Mouse (Mus musculus) embryonic facial prominence, embryonic 12.5 days (tissue): ENCODE results near the gene Smcr8. TPM values are rescaled to one million over a fixed set of nuclear protein-coding genes. Genes with fewer than 3 reads are reported as not detected.
A peak's percentile ranks its signal among the peaks of the same experiment; 100 is the strongest.

ENCODE experiments used
- ATAC-seq: fragments of 200-750 bp; cut with Nextera tagmentation; 2 replicates; pipeline ENCODE4 v1.8.0; 2017; ENCODE audit not compliant: insufficient number of reproducible peaks, insufficient read depth, low FRiP score, low TSS enrichment
- H3K27ac ChIP-seq: fragments of 300-500 bp; sonication (generic); 2 replicates; pipeline ENCODE4 v1.5.1; 2016; ENCODE audit warnings: mild to moderate bottlenecking
- H3K27me3 ChIP-seq: fragments of 300-500 bp; sonication (generic); 2 replicates; pipeline ENCODE4 v1.6.1; 2016; ENCODE audit warnings: mild to moderate bottlenecking, moderate library complexity
- H3K36me3 ChIP-seq: fragments of 300-500 bp; sonication (generic); 2 replicates; pipeline ENCODE4 v1.6.1; 2016; ENCODE audit warnings: mild to moderate bottlenecking
- H3K4me1 ChIP-seq: fragments of 300-500 bp; sonication (generic); 2 replicates; pipeline ENCODE4 v1.6.1; 2016
- H3K4me2 ChIP-seq: fragments of 300-500 bp; sonication (generic); replicated peaks from 2 replicates; pipeline ENCODE4 v1.6.1; 2016; ENCODE audit warnings: mild to moderate bottlenecking, moderate library complexity
- H3K4me3 ChIP-seq: fragments of 300-500 bp; sonication (generic); 2 replicates; pipeline ENCODE4 v1.5.1; 2016; ENCODE audit warnings: mild to moderate bottlenecking
- H3K9ac ChIP-seq: fragments of 300-500 bp; sonication (generic); 2 replicates; pipeline ENCODE4 v1.6.1; 2016; ENCODE audit warnings: mild to moderate bottlenecking, moderate library complexity
- H3K9me3 ChIP-seq: fragments of 300-500 bp; sonication (generic); 2 replicates; pipeline ENCODE4 v1.6.1; 2016; ENCODE audit warnings: mild to moderate bottlenecking, moderate library complexity
- WGBS: fragments of 180-500 bp; shearing (Covaris S2); methylation state at CpG from one replicate; pipeline ENCODE4 v1.1.7; 2016; 5-methylcytosine and 5-hydroxymethylcytosine counted together
- polyA plus RNA-seq: library from polyadenylated mRNA; unstranded; fragments of >200 nt; fragmentation: Nextera tagmentation; extraction: Ambion mirVana; gene quantifications from 2 replicates; pipeline ENCODE4 v1.2.1, GENCODE M21; 2016

Smcr8 gene
- polyA plus RNA-seq, result 7.2 and 8.0 TPM in 2 replicates

GRCm38 (mm10) chr11:60776829-60777740, at the start of gene Smcr8, which contains the start of gene Top3a:
Smcr8 (plus strand) TSS chr11:60777524.
Top3a (minus strand) TSS chr11:60777365.
- peak within 1 kb of the TSS; percentile 81 for H3K4me3 ChIP-seq
- peaks cover 59% of the 10 kb centered on the region for H3K4me1 ChIP-seq
- H3K9ac ChIP-seq, result peak within 1 kb of the TSS; percentile 81
- ATAC-seq, result peak; percentile 95
- peak within 1 kb of the TSS; percentile 87 for H3K27ac ChIP-seq
- no peaks in the 10 kb centered on the region for H3K9me3 ChIP-seq
- H3K4me2 ChIP-seq, result peak within 1 kb of the TSS; percentile 88
- under 1% methylated on average over 62 of the region's 62 CpGs for WGBS
- H3K36me3 ChIP-seq, result peaks cover 30% of the 10 kb centered on the region
- H3K27me3 ChIP-seq, result no peaks in the 10 kb centered on the region

GRCm38 (mm10) chr11:60728260-60728761, 49.0 kb upstream of the Smcr8 start, which contains the start of gene Mief2:
Mief2 (plus strand) TSS chr11:60728398.
- peak within 1 kb of the TSS; percentile 89 for H3K9ac ChIP-seq
- H3K27me3 ChIP-seq, result no peaks in the 10 kb centered on the region
- peak within 1 kb of the TSS; percentile 86 for H3K4me3 ChIP-seq
- peak; percentile 91 for ATAC-seq
- peaks cover 38% of the 10 kb centered on the region for H3K36me3 ChIP-seq
- WGBS, result 0% methylated on average over 44 of the region's 44 CpGs
- H3K27ac ChIP-seq, result peak within 1 kb of the TSS; percentile 87
- no peaks in the 10 kb centered on the region for H3K9me3 ChIP-seq
- peak within 1 kb of the TSS; percentile 74 for H3K4me2 ChIP-seq
- peaks cover 21% of the 10 kb centered on the region for H3K4me1 ChIP-seq

GRCm38 (mm10) chr11:60729217-60729641, 48.1 kb upstream of the Smcr8 start:
- Histone ChIP-seq H3K9me3 (no peaks in the 10 kb centered on the region), H3K9ac (0 out of 2 replicates have a peak overlapping the region, but pooled peaks have one; percentile 11), H3K4me3 (peak overlapping the region; percentile 86), H3K27me3 (no peaks in the 10 kb centered on the region), H3K4me1 (peaks cover 21% of the 10 kb centered on the region), H3K27ac (no peak overlapping the region), H3K4me2 (peak overlapping the region; percentile 74), H3K36me3 (peaks cover 31% of the 10 kb centered on the region)
- no peak for ATAC-seq
- 71% methylated on average over 6 of the region's 6 CpGs for WGBS

- Histone ChIP-seq H3K9ac (no peak overlapping the region), H3K4me1 (peaks cover 21% of the 10 kb centered on the region), H3K9me3 (no peaks in the 10 kb centered on the region), H3K27ac (no peak overlapping the region), H3K4me2 (no peak overlapping the region), H3K4me3 (no peak overlapping the region), H3K36me3 (peaks cover 24% of the 10 kb centered on the region), H3K27me3 (no peaks in the 10 kb centered on the region)
- 90% methylated on average over 9 of the region's 9 CpGs for WGBS
- ATAC-seq, result no peak
Observed at GRCm38 (mm10) chr11:60730169-60730568, 47.2 kb upstream of the Smcr8 start.

DNA sequence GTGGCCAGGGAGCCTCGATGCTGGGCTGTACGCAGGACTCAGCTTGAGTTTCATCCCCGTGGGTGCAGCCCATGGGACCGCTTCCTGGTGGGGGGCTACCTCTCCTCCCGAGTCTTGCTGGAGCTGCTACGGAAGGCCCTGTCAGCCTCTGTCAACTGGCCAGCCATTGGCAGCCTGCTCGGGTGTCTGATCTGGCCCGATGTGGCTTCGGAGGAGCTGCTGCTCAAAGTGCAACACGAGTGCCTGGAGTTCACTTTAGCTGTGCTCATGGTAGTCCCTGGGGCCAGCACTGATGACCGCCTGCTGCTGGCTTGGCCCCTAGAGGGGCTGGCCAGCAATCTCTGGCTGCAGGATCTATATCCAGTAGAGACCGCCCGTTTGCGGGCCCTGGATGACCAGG, 46.1 kb upstream of the Smcr8 start:
- 87% methylated on average over 14 of the region's 14 CpGs for WGBS
- Histone ChIP-seq H3K4me1 (peaks cover 16% of the 10 kb centered on the region), H3K9me3 (no peaks in the 10 kb centered on the region), H3K9ac (no peak overlapping the region), H3K36me3 (peaks cover 24% of the 10 kb centered on the region), H3K4me2 (no peak overlapping the region), H3K27me3 (no peaks in the 10 kb centered on the region), H3K27ac (no peak overlapping the region), H3K4me3 (no peak overlapping the region)
- ATAC-seq, result no peak

- Histone ChIP-seq H3K4me3 (no peak overlapping the region), H3K27ac (no peak overlapping the region), H3K36me3 (peaks cover 33% of the 10 kb centered on the region), H3K4me2 (no peak overlapping the region), H3K4me1 (peaks cover under 1% of the 10 kb centered on the region; the same call in 1 of the 2 replicates), H3K27me3 (no peaks in the 10 kb centered on the region), H3K9ac (no peak overlapping the region), H3K9me3 (no peaks in the 10 kb centered on the region)
- ATAC-seq, result no peak
- WGBS, result 77% methylated on average over 2 of the region's 2 CpGs
Observed at GRCm38 (mm10) chr11:60734206-60734605, 43.1 kb upstream of the Smcr8 start.

GRCm38 (mm10) chr11:60735191-60735590, 42.1 kb upstream of the Smcr8 start:
- peaks cover 43% of the 10 kb centered on the region for H3K36me3 ChIP-seq
- no peak overlapping the region for H3K4me3 ChIP-seq
- no peaks in the 10 kb centered on the region for H3K27me3 ChIP-seq
- no peaks in the 10 kb centered on the region for H3K4me1 ChIP-seq
- H3K4me2 ChIP-seq, result no peak overlapping the region
- no peak overlapping the region for H3K9ac ChIP-seq
- no peak for ATAC-seq
- no peaks in the 10 kb centered on the region for H3K9me3 ChIP-seq
- H3K27ac ChIP-seq, result no peak overlapping the region
- WGBS, result 84% methylated on average over 5 of the region's 5 CpGs

DNA sequence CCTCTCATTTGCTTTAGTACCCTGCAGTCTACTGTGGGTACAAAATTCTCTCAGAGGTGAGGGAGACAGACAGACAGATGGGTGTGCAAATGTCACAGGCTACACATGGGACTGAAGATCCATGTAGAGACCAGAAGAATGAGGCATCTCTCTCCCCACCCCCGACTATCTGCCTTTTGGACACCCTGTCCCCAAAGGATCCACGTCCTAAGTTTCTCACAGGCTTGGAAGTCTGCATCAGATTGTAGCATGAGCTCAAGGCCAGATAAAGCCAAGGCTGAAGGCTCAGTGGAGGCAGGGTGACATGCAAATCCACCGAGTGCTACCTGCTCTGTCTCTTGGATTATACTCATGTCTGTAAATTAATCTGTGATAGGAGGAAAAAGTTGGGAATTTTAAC, 40.8 kb upstream of the Smcr8 start:
- Histone ChIP-seq H3K4me2 (no peak overlapping the region), H3K9me3 (no peaks in the 10 kb centered on the region), H3K36me3 (peaks cover 44% of the 10 kb centered on the region), H3K27me3 (no peaks in the 10 kb centered on the region), H3K27ac (no peak overlapping the region), H3K9ac (no peak overlapping the region), H3K4me1 (no peaks in the 10 kb centered on the region), H3K4me3 (no peak overlapping the region)
- ATAC-seq, result no peak
- WGBS, result 78% methylated on average over 3 of the region's 3 CpGs

GRCm38 (mm10) chr11:60737450-60737849, 39.9 kb upstream of the Smcr8 start:
- no peak for ATAC-seq
- Histone ChIP-seq H3K36me3 (peaks cover 47% of the 10 kb centered on the region), H3K9ac (no peak overlapping the region), H3K27me3 (no peaks in the 10 kb centered on the region), H3K27ac (no peak overlapping the region), H3K4me3 (no peak overlapping the region), H3K4me1 (no peaks in the 10 kb centered on the region), H3K4me2 (no peak overlapping the region), H3K9me3 (no peaks in the 10 kb centered on the region)

DNA sequence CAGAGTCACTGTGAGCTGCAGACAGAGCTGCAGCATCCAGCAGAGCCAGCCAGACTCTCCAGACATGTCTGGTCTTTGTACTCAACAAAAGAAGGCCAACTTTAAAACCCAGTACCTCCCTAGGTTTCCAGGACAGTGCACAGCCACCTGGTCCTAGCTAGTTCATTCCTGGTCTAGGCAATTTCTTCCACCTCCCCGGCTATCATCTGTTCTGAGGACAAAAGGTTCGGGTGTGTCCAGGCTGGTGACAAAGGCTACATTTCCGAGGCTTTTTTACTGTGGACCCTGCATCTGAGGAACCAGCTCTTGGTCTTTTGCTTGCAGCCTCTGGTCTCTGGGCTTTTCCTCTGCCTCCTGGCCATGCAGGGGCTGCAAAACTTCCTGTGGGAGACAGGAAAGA, 37.0 kb upstream of the Smcr8 start:
- Histone ChIP-seq H3K9me3 (no peaks in the 10 kb centered on the region), H3K36me3 (peaks cover 68% of the 10 kb centered on the region), H3K9ac (no peak overlapping the region), H3K4me1 (no peaks in the 10 kb centered on the region), H3K4me3 (no peak overlapping the region), H3K27me3 (no peaks in the 10 kb centered on the region), H3K4me2 (no peak overlapping the region), H3K27ac (no peak overlapping the region)
- ATAC-seq, result no peak
- 80% methylated on average over 3 of the region's 3 CpGs for WGBS

DNA sequence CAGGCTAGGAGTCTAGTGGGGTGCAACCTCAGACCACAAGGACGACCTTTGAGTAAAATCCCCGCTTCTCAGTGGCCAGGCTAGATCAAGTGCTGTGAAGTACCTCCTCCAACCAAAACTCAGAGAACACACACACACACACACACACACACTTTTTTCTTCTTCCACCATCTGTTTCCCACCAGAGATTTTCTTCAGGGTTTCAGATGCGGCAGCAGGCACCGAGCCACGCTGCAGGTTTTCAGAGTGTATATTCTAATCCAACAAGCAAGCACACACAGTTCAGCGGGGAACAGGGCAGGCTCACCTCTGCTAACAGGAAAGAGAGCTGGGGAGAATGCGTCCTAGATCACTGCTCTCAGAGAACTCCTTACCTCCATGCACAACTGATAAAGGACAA, 21.8 kb upstream of the Smcr8 start:
- no peaks in the 10 kb centered on the region for H3K9me3 ChIP-seq
- H3K9ac ChIP-seq, result no peak overlapping the region
- H3K4me1 ChIP-seq, result no peaks in the 10 kb centered on the region
- H3K4me2 ChIP-seq, result no peak overlapping the region
- H3K27ac ChIP-seq, result no peak overlapping the region
- H3K4me3 ChIP-seq, result no peak overlapping the region
- ATAC-seq, result no peak
- peaks cover 70% of the 10 kb centered on the region for H3K36me3 ChIP-seq
- WGBS, result 93% methylated on average over 7 of the region's 7 CpGs
- H3K27me3 ChIP-seq, result no peaks in the 10 kb centered on the region

- H3K4me1 ChIP-seq, result no peaks in the 10 kb centered on the region
- ATAC-seq, result no peak
- no peak overlapping the region for H3K9ac ChIP-seq
- H3K27ac ChIP-seq, result no peak overlapping the region
- no peaks in the 10 kb centered on the region for H3K9me3 ChIP-seq
- 95% methylated on average over 3 of the region's 3 CpGs for WGBS
- H3K4me3 ChIP-seq, result no peak overlapping the region
- peaks cover 39% of the 10 kb centered on the region for H3K36me3 ChIP-seq
- H3K27me3 ChIP-seq, result no peaks in the 10 kb centered on the region
- no peak overlapping the region for H3K4me2 ChIP-seq
Observed at GRCm38 (mm10) chr11:60761681-60762080, 15.6 kb upstream of the Smcr8 start.
